Mouse (Mus musculus) lung, postnatal 10 days (tissue): ENCODE results near the gene Ltb.

Experiments
- DNase-seq: peaks from one replicate; pipeline ENCODE4 v3.0.0; 2021

The Ltb gene

DNA sequence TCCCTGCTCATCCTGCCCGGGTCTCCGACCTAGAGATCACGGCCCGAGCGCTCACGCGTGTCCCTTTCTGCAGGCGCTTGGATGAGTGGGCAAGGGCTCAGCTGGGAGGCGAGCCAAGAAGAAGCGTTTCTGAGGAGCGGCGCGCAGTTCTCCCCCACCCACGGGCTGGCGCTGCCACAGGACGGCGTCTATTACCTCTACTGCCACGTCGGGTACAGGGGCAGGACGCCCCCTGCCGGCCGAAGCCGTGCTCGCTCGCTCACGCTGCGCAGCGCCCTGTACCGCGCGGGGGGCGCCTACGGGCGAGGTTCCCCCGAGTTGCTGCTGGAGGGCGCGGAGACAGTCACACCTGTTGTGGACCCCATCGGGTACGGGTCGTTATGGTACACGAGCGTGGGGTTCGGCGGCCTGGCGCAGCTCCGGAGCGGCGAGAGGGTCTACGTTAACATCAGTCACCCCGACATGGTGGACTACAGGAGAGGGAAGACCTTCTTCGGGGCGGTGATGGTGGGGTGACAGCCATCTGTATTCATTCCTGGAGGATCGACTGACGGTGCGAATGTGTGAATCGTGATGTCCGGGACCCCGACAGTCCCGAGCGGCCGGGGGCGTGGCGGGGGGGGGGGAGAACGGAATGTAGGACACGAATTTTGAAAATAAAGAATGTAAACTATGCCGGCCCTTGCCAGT lies 1.5 kb downstream of the Ltb start:
- DNase-seq = peak; percentile 90

GRCm38 (mm10) chr17:35196321-35196641 lies 2.0 kb downstream of the Ltb start:
- no peak for DNase-seq

DNA sequence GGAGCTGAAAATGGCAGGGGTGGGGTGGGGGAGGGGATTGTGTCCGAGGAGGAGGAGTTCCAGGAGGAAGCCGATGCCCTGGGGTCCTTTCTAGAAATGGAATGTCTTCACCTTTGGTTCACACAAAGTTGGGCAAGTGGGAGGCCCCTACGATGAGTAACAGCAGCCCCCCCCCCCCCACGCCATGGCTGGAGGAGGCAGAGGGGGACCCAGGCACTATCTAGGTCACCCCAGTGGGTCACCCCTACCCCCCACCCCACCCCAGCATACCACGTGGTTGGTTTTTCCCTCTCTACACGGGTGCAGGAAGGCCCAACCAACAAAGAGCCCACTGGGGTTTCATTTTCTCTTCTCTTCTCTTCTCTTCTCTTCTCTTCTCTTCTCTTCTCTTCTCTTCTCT lies 2.9 kb downstream of the Ltb start:
- no peak for DNase-seq

GRCm38 (mm10) chr17:35198029-35198428 lies 3.8 kb downstream of the Ltb start:
- DNase-seq = no peak

DNA sequence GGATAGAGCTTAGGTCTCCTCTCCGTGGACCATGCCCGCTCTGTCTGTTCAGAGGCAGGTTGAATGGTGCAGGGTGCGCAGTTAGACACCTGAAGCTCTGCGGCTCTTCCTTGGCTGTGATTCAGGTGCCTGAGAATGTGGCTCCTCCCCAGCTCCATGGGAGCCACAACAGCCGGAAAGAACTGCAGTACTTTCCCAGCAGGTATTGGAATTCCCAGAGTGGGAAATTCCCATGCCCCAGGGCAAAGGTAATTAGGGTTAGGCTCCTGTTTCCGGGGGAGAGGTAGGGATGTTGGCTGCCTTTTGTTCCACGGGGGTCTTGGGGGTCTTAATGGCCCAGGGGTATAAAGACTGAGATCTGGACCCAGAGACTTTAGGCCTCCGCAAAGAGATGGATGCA lies 4.7 kb downstream of the Ltb start:
- DNase-seq = no peak

DNA sequence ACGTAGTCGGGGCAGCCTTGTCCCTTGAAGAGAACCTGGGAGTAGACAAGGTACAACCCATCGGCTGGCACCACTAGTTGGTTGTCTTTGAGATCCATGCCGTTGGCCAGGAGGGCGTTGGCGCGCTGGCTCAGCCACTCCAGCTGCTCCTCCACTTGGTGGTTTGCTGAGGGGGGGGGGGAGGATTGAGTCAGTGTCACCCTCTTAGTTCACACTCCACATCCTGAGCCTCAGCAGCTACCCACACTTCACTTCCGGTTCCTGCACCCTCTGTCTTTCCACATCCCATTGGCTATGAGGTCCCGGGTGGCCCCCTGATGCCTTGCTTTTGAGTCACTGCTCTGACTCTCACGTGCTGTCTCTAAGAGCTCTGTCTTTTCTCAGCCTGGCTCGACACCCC lies 6.2 kb downstream of the Ltb start:
- no peak for DNase-seq

DNA sequence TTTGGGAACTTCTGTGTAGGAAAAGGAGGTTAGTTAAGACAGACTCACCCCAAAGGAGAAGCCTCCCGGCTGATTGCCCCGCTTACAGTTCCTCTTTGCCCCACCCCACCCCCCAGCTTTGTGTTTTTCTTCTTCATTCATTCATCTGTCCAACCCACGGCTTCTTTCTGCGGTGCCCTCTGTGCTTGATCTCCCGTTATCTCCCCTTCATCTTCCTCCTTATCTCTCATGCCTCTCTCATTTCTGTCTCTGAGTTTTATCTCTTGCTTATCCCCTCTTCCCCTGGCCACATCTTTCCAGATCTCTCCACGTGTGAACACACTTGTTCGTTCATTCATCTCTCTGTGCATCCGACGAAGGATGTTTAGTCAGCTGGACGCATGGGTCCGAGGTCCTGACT lies 6.9 kb downstream of the Ltb start:
- DNase-seq = no peak

GRCm38 (mm10) chr17:35201787-35202186 lies 7.5 kb downstream of the Ltb start, which contains the start of gene Tnf:
Tnf (minus strand) TSS chr17:35202007.
- DNase-seq = peak; percentile 72

DNA sequence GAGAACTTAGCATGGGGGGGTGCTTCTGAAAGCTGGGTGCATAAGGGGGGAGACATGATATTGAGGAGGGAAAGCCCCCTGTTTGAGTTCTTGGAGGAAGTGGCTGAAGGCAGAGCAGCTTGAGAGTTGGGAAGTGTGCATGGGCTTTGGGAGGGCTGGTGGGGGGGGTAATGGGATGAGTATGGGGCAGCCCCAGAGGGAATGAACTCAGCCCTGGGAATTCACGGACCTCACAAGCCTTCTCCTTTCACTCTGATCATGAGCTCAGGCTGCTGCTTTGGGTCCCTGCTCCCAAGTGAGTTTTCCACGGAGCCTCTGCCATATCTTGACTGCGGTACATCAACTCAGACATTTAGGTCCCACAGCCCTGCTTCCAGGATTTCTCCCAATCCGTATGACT lies 8.2 kb downstream of the Ltb start:
- DNase-seq = no peak

- no peak for DNase-seq
Measured at GRCm38 (mm10) chr17:35204494-35205379, 10.5 kb downstream of the Ltb start, which contains the start of gene Lta. Lta (minus strand) TSS chr17:35205351.

DNA sequence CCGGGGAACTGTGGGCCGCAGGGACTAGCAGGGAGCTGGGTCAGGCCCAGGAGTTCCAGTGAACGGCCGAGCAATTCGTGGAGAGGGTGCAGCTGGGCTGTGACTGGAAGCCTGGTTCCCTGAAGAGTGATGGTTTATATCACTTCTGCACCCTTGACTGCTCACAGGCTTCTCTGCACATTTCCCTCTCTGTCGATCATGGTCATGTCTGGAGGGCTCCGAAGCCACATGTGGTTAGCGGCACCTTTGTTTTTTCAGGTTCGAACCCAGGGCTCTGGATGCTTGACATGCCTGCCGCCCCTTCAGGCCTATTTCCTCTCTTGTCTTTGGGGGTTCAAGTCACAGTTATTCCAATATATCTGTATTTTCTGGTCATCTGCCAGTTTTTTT lies 11.1 kb downstream of the Ltb start:
- no peak for DNase-seq

- no peak for DNase-seq
Measured at GRCm38 (mm10) chr17:35209785-35210535, 15.7 kb downstream of the Ltb start.

GRCm38 (mm10) chr17:35210593-35210992 lies 16.4 kb downstream of the Ltb start:
- no peak for DNase-seq

- DNase-seq = no peak
Measured at GRCm38 (mm10) chr17:35213071-35213470, 18.8 kb downstream of the Ltb start.

DNA sequence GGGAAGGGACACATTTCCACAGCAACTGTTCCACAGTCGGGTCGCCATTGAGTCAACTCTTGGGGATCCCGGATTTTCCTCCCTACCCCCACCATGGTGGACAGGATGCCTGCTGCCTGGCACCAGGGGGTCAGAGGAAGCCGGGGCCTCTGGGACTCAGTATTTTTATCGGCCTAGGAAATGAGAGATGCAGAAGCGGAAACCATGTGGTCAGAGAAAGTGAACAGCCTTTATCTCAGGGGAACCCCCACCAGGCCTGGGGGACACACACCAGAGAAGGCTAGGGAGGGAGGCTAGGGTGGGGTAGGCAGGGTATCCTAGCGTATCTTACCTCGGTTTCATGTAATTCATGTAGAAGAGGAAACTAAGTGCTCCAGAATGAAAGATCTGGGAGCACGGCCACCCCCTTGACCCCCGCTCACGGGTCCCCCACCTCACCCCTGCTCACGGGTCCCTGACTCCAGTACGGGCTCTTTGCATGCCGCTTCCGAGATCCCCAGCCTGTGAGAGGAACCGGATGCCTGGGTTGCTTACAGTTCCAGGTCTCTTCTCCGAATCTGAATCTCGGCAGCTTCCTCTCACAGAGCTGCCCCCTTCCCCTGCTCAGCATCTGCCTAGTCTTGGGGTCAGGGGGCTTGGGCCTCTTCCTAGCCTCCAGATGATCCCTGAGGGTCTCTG lies 24.4 kb downstream of the Ltb start:
- peak; percentile 73 for DNase-seq

DNA sequence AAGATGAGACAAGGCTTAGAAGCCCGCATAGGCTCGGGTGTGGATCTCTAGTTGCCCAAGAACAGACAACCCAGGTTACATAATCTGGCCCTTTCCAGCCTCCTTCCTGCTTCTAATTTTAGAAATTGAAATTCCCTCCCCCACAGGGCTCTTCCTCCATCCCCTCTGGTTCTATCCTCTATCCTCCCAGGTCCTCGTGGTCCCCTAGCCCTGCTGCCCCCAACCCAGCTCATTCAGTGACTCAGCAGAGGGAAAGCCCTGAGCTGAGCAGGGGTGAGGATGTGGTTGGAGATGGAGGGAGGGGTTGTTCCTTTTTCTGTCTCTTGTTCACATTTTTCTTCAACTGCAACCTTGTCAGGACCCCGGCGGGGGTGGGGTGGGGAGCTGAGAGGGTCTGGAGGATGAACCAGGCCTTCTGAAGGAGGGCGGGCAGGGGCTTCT lies 25.4 kb downstream of the Ltb start:
- DNase-seq = no peak

DNA sequence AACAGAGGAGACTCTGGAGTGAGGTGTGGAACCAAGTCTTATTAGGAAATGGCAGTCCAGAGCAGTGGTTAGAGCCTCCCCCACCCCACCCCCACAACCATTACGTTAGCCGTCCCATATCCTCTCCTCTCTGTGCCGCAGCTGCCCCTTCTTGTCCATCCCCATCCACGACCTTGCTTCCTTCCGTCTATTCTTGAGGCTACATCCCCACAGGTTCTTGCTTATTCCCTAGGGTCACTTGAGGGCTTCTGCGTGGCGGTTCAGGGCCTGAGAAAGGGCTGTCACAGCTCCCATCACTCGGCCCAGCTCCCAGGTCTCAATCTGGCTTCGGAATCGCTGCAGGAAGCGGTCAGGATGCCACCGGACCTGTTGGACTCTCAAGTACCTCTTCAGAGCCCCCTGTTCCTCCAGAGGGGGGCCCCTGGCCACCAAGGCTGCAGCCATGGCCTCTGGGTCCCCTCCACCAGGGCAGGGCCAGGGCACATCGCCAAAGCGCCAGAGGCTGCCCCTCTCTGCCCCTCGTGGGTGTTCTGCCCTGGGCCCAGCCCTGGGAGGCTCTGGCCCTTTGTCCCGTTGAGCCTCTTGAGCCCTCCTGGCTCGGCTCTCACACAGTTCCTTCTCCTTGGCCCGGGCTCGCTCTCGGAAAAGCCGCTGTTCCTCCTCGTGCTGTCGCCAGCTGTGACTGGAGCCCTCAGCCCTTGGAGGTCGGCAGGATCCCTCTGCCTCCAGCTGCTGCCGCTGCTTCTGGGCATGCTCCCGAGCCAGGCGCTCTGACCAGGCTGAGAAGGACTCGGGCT lies 26.1 kb downstream of the Ltb start, which contains the start of gene Gm16181:
TSS of gene Gm16181 (plus strand) at position 679 of the 797 bp plus-strand sequence.
- peak; percentile 78 for DNase-seq

DNA sequence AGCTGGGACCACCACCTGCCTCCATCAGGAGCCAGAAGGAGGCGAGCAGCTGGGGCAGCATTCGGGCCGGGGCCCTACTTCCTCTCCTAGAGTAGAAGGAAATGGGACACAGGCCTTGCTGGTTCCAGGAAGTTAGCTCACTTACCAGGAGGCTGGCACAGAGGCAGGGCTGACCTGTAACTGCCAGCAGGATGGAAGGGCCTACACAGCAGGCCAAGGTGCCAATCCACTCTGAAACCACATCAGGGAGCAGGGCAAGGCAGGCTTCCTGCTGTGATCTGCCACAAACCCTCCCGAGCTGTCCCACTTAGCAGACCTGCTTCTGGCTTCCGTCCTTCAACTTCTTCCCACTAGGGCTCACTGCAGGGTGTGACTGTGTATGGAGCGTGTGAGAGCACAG lies 28.1 kb downstream of the Ltb start:
- peak; percentile 53 for DNase-seq

GRCm38 (mm10) chr17:35224641-35225040 lies 30.4 kb downstream of the Ltb start:
- DNase-seq = no peak

GRCm38 (mm10) chr17:35225456-35225855 lies 31.2 kb downstream of the Ltb start:
- DNase-seq = no peak

- no peak for DNase-seq
Measured at GRCm38 (mm10) chr17:35226561-35227046, 32.4 kb downstream of the Ltb start.

- no peak for DNase-seq
Measured at GRCm38 (mm10) chr17:35231022-35231421, 36.8 kb downstream of the Ltb start.
